Mouse (Mus musculus) ES-Bruce4 (cell line): ENCODE measurements around the gene Il13. TPM values are rescaled to one million over a fixed set of nuclear protein-coding genes. Genes with fewer than 3 reads are reported as not detected.
A peak's percentile ranks its signal among the peaks of the same experiment; 100 is the strongest.

Experiments
- H3K27ac ChIP-seq: 2 replicates; pipeline ENCODE4 v1.5.1; 2012; ENCODE audit warnings: low read length, inconsistent platforms; ENCODE audit not compliant: insufficient read depth
- H3K27me3 ChIP-seq: 2 replicates; pipeline ENCODE4 v1.6.1; 2012; ENCODE audit warnings: mild to moderate bottlenecking, low read length, inconsistent platforms; ENCODE audit not compliant: control insufficient read depth, poor library complexity, insufficient read depth, severe bottlenecking
- H3K36me3 ChIP-seq: 2 replicates; pipeline ENCODE4 v1.6.1; 2012; ENCODE audit warnings: inconsistent platforms, mild to moderate bottlenecking, low read length, moderate library complexity; ENCODE audit not compliant: control insufficient read depth, poor library complexity, insufficient read depth, severe bottlenecking
- H3K4me1 ChIP-seq: one replicate; pipeline ENCODE4 v1.8.1; 2011; ENCODE audit warnings: low read length; ENCODE audit not compliant: control insufficient read depth, insufficient read depth
- H3K4me3 ChIP-seq: 2 replicates; pipeline ENCODE4 v1.5.1; 2011; ENCODE audit warnings: low read depth, mild to moderate bottlenecking, low read length
- H3K9ac ChIP-seq: 2 replicates; pipeline ENCODE4 v1.6.1; 2012; ENCODE audit warnings: low read depth, mild to moderate bottlenecking, inconsistent platforms; ENCODE audit not compliant: poor library complexity, severe bottlenecking
- H3K9me3 ChIP-seq: replicated peaks from 2 replicates; pipeline ENCODE4 v1.6.1; 2012; ENCODE audit warnings: mild to moderate bottlenecking, low read length, inconsistent platforms; ENCODE audit not compliant: control insufficient read depth, poor library complexity, insufficient read depth, severe bottlenecking
- CTCF ChIP-seq: IDR thresholded peaks from one replicate; pipeline ENCODE4 v1.8.1; 2011; ENCODE audit warnings: low read depth, low read length
- EP300 ChIP-seq: IDR thresholded peaks from 2 replicates; pipeline ENCODE4 v1.6.1; 2011; ENCODE audit warnings: low read depth, low read length; ENCODE audit not compliant: insufficient read depth
- POLR2A ChIP-seq: IDR thresholded peaks from one replicate; pipeline ENCODE4 v1.8.1; 2011; ENCODE audit warnings: low read length; ENCODE audit not compliant: insufficient read depth
- polyA plus RNA-seq: library from polyadenylated mRNA; stranded (reverse); fragments of >200 nt; gene quantifications from 2 replicates; pipeline ENCODE4 v1.2.4, GENCODE M21; 2011; ENCODE audit warnings: low read depth; ENCODE audit not compliant: missing spikeins, insufficient read depth, insufficient read length

The Il13 gene
- polyA plus RNA-seq, 1 experiment = not detected

GRCm38 (mm10) chr11:53624124-53624523 is 10.4 kb downstream of the Il13 start:
- no peak overlapping the region for H3K27ac ChIP-seq
- no peaks in the 10 kb centered on the region for H3K27me3 ChIP-seq
- no peaks in the 10 kb centered on the region for H3K9me3 ChIP-seq
- H3K4me3 ChIP-seq = no peak overlapping the region
- no peaks in the 10 kb centered on the region for H3K36me3 ChIP-seq
- no peaks in the 10 kb centered on the region for H3K4me1 ChIP-seq
- H3K9ac ChIP-seq = no peak overlapping the region
- peak; percentile 53 for TF ChIP-seq CTCF
- TF ChIP-seq POLR2A = no peak

- TF ChIP-seq CTCF (no peak), EP300 (no peak), POLR2A (no peak)
- no peaks in the 10 kb centered on the region for H3K4me1 ChIP-seq
- no peaks in the 10 kb centered on the region for H3K9me3 ChIP-seq
- no peak overlapping the region for H3K9ac ChIP-seq
- no peaks in the 10 kb centered on the region for H3K36me3 ChIP-seq
- no peaks in the 10 kb centered on the region for H3K27me3 ChIP-seq
- H3K4me3 ChIP-seq = no peak overlapping the region
- no peak overlapping the region for H3K27ac ChIP-seq
Measured at GRCm38 (mm10) chr11:53623573-53623972, 10.9 kb downstream of the Il13 start.

- no peaks in the 10 kb centered on the region for H3K4me1 ChIP-seq
- TF ChIP-seq CTCF (no peak), POLR2A (no peak), EP300 (no peak)
- H3K36me3 ChIP-seq = no peaks in the 10 kb centered on the region
- H3K9ac ChIP-seq = no peak overlapping the region
- no peak overlapping the region for H3K4me3 ChIP-seq
- H3K27me3 ChIP-seq = no peaks in the 10 kb centered on the region
- no peak overlapping the region for H3K27ac ChIP-seq
- H3K9me3 ChIP-seq = no peaks in the 10 kb centered on the region
Measured at GRCm38 (mm10) chr11:53622440-53622806, 12.1 kb downstream of the Il13 start.

- no peak overlapping the region for H3K27ac ChIP-seq
- H3K4me1 ChIP-seq = no peaks in the 10 kb centered on the region
- TF ChIP-seq CTCF = no peak
- TF ChIP-seq EP300 = no peak
- TF ChIP-seq POLR2A = no peak
Measured at GRCm38 (mm10) chr11:53621582-53622439, 12.7 kb downstream of the Il13 start.

GRCm38 (mm10) chr11:53620094-53620493 is 14.4 kb downstream of the Il13 start:
- H3K9me3 ChIP-seq = no peaks in the 10 kb centered on the region
- H3K27ac ChIP-seq = no peak overlapping the region
- no peak overlapping the region for H3K4me3 ChIP-seq
- no peak overlapping the region for H3K9ac ChIP-seq
- no peaks in the 10 kb centered on the region for H3K36me3 ChIP-seq
- no peak for TF ChIP-seq CTCF
- no peak for TF ChIP-seq POLR2A
- TF ChIP-seq EP300 = no peak
- no peaks in the 10 kb centered on the region for H3K4me1 ChIP-seq
- no peaks in the 10 kb centered on the region for H3K27me3 ChIP-seq

More at GRCm38 (mm10) chr11:53621582-53622439, 12.7 kb downstream of the Il13 start:
- Histone ChIP-seq H3K36me3 (no peaks in the 10 kb centered on the region), H3K9me3 (no peaks in the 10 kb centered on the region), H3K9ac (no peak overlapping the region), H3K4me3 (no peak overlapping the region), H3K27me3 (no peaks in the 10 kb centered on the region)

GRCm38 (mm10) chr11:53619428-53619827 is 15.1 kb downstream of the Il13 start:
- Histone ChIP-seq H3K9me3 (no peaks in the 10 kb centered on the region), H3K4me3 (no peak overlapping the region), H3K4me1 (no peaks in the 10 kb centered on the region), H3K9ac (no peak overlapping the region), H3K27ac (no peak overlapping the region), H3K36me3 (no peaks in the 10 kb centered on the region), H3K27me3 (no peaks in the 10 kb centered on the region)
- TF ChIP-seq EP300 (no peak), POLR2A (no peak), CTCF (no peak)
